Mouse (Mus musculus): ENCODE data around the gene Gtf2f2. TPM values are rescaled to one million over a fixed set of nuclear protein-coding genes. Genes with fewer than 3 reads are reported as not detected.

Gene Gtf2f2
- total and polyA plus RNA-seq, 3 experiments, result 57.6 to 71.2 TPM; not detected in 1

DNA sequence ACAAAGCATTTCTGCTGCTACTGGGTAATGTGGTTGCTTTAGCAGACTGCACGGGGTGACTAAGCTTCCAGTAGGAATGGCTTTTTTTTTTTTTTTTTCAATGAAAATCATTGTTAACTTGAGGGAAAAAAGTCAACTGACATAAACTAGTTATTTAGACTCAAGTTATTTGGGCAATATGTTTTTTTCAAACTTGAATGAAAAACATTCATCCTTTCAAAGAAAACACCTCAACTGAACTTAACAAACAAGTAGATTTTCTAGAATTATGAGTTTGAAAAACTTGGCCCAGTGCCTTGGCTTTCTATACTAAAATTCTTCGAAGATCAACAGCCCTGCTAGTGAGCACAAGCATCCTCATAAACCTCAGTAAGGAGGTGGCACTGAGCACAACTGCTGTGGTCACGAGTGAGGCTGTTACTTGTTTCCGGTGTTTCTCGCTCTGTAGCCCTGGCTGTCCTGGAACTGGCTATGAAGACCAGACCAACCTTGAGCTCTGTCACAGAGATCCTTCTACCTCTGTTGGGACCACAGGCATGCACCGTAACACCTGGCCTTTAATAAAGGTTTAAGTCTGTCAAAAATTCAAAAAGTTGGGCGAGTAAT lies 23.7 kb downstream of the Gtf2f2 start:
- DNase-seq (ENCODE audit: low read depth, low spot score), result no peak
- TF ChIP-seq RAD21 (IDR thresholded peaks at IDR 0.05; ENCODE audit: low read depth, low read length), result no peak
- TF ChIP-seq CTCF (IDR thresholded peaks at IDR 0.05 in 2 of 3, conservative IDR thresholded peaks at IDR 0.05 in 1 of 3; ENCODE audit: control insufficient read depth in 1 of 3, insufficient read depth in 1 of 3, low read depth in 2 of 3, low read length in 3 of 3, poor library complexity in 1 of 3, severe bottlenecking in 1 of 3), result no peak
- no peak for TF ChIP-seq MAFK (IDR thresholded peaks at IDR 0.05; ENCODE audit: borderline replicate concordance, low read depth, low read length)
- no peak for TF ChIP-seq SIN3A (IDR thresholded peaks at IDR 0.05; ENCODE audit: low read length)
- TF ChIP-seq E2F4 (IDR thresholded peaks at IDR 0.05; ENCODE audit: borderline replicate concordance, low read depth, low read length), result no peak
- Histone ChIP-seq H3K27me3 (ENCODE audit: control insufficient read depth in 1 of 2, insufficient read depth in 2 of 2, low read length in 2 of 2) (no peaks in the 10 kb centered on the region), H3K4me1 (ENCODE audit: control insufficient read depth in 1 of 2, insufficient read depth in 2 of 2, low read length in 2 of 2) (no peaks in the 10 kb centered on the region), H3K9me3 (replicated peaks; ENCODE audit: insufficient read depth, low read length) (no peaks in the 10 kb centered on the region), H3K27ac (ENCODE audit: control insufficient read depth, low read depth, low read length) (no peak overlapping the region), H3K36me3 (ENCODE audit: control insufficient read depth in 1 of 2, insufficient read depth in 2 of 2, low read length in 2 of 2) (peaks cover 0 to 25% of the 10 kb centered on the region in 2 experiments; a peak in 3 of 4 replicates), H3K9ac (ENCODE audit: control insufficient read depth, low read depth, low read length, poor library complexity, severe bottlenecking) (no peak overlapping the region), H3K4me3 (ENCODE audit: control insufficient read depth in 1 of 2, insufficient read depth in 1 of 2, low read depth in 2 of 2, low read length in 2 of 2) (no peak overlapping the region), H3K79me2 (ENCODE audit: control insufficient read depth, insufficient read depth, low read length, poor library complexity) (peaks cover 19% of the 10 kb centered on the region)

DNA sequence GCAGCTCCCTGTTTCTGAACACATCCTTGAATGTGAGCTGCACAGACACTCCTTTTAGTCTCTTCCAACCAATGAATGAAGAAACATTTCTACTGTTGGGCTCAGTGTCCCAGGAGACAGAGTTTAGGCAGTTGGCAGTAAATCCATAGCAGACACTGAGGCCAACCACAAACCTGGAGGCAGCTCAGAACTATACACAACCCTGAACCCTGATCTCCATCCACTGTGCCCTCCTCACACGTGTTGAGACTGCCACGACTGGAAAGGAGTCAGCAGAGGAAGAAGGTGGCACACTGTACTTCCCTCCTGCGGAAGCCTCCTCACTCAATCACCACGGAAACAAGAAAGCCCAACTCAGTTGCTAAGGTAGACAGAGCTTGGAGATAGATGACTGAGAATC lies 25.6 kb downstream of the Gtf2f2 start:
- TF ChIP-seq RCOR1 (IDR thresholded peaks at IDR 0.05; ENCODE audit: low read depth, low read length) (no peak), MEF2A (IDR thresholded peaks at IDR 0.05; ENCODE audit: extremely low read depth, insufficient replicate concordance, low read depth, low read length, poor library complexity, severe bottlenecking) (no peak), HCFC1 (IDR thresholded peaks at IDR 0.05; ENCODE audit: low read depth, low read length) (no peak), JUND (IDR thresholded peaks at IDR 0.05; ENCODE audit: low read depth, low read length) (no peak), POLR2A (IDR thresholded peaks at IDR 0.05; ENCODE audit: control insufficient read depth in 1 of 2, insufficient read depth in 1 of 2, low read depth in 1 of 2, low read length in 2 of 2, poor library complexity in 1 of 2) (no peak), EP300 (IDR thresholded peaks at IDR 0.05; ENCODE audit: low read depth in 1 of 2, low read length in 2 of 2) (no peak), ZNF384 (IDR thresholded peaks at IDR 0.05; ENCODE audit: low read depth, low read length) (no peak), TAL1 (IDR thresholded peaks at IDR 0.05; ENCODE audit: low read length) (no peak), POLR2AphosphoS2 (IDR thresholded peaks at IDR 0.05; ENCODE audit: low read length) (no peak), ZMIZ1 (IDR thresholded peaks at IDR 0.05; ENCODE audit: low read depth, low read length) (no peak), GABPA (IDR thresholded peaks at IDR 0.05; ENCODE audit: low read depth, low read length) (no peak), NELFE (IDR thresholded peaks at IDR 0.05; ENCODE audit: low read depth, low read length) (no peak), NRF1 (IDR thresholded peaks at IDR 0.05; ENCODE audit: insufficient read depth, low read depth, low read length, poor library complexity, severe bottlenecking) (no peak), USF1 (IDR thresholded peaks at IDR 0.05; ENCODE audit: low read depth, low read length) (no peak), CHD2 (IDR thresholded peaks at IDR 0.05; ENCODE audit: low read length) (no peak), MYB (IDR thresholded peaks at IDR 0.05; ENCODE audit: low read depth, low read length) (no peak), UBTF (IDR thresholded peaks at IDR 0.05; ENCODE audit: borderline replicate concordance, insufficient read depth, low read depth, low read length) (no peak)
- Histone ChIP-seq H3K4me1 (ENCODE audit: control insufficient read depth in 1 of 2, insufficient read depth in 2 of 2, low read length in 2 of 2) (no peaks in the 10 kb centered on the region), H3K79me2 (ENCODE audit: control insufficient read depth, insufficient read depth, low read length, poor library complexity) (peaks cover 14% of the 10 kb centered on the region; the same call in 1 of the 2 replicates), H3K27me3 (ENCODE audit: control insufficient read depth in 1 of 2, insufficient read depth in 2 of 2, low read length in 2 of 2) (no peaks in the 10 kb centered on the region), H3K9ac (ENCODE audit: control insufficient read depth, low read depth, low read length, poor library complexity, severe bottlenecking) (no peak overlapping the region), H3K36me3 (ENCODE audit: control insufficient read depth in 1 of 2, insufficient read depth in 2 of 2, low read length in 2 of 2) (peaks cover 0 to 24% of the 10 kb centered on the region in 2 experiments; a peak in 3 of 4 replicates), H3K4me3 (ENCODE audit: control insufficient read depth in 1 of 2, insufficient read depth in 1 of 2, low read depth in 2 of 2, low read length in 2 of 2) (no peak overlapping the region), H3K27ac (ENCODE audit: control insufficient read depth, low read depth, low read length) (no peak overlapping the region), H3K9me3 (replicated peaks; ENCODE audit: insufficient read depth, low read length) (no peaks in the 10 kb centered on the region)
- DNase-seq (ENCODE audit: low read depth, low spot score), result no peak

All from MEL (cell line).